Mouse (Mus musculus): Measurements from ENCODE around the gene Ddr1.

Gene Ddr1

GRCm38 (mm10) chr17:35693906-35694305 is 10.5 kb downstream of the Ddr1 start:
- DNase-seq (ENCODE audit: low read depth, low spot score), result no peak

- DNase-seq (ENCODE audit: low read depth, low spot score), result no peak
These were observed 12.1 kb downstream of the Ddr1 start for GRCm38 (mm10) chr17:35692368-35692767.

- DNase-seq (ENCODE audit: low read depth, low spot score), result no peak
These were observed 12.6 kb downstream of the Ddr1 start for GRCm38 (mm10) chr17:35691811-35692210.

- no peak for DNase-seq (ENCODE audit: low read depth, low spot score)
These were observed 14.3 kb downstream of the Ddr1 start for GRCm38 (mm10) chr17:35689936-35690645.

GRCm38 (mm10) chr17:35688347-35689175 is 15.9 kb downstream of the Ddr1 start:
- DNase-seq (ENCODE audit: low read depth, low spot score), result no peak

GRCm38 (mm10) chr17:35685061-35685460 is 19.4 kb downstream of the Ddr1 start:
- DNase-seq (ENCODE audit: low read depth, low spot score), result no peak

- no peak for DNase-seq (ENCODE audit: low read depth, low spot score)
These were observed 22.4 kb downstream of the Ddr1 start for GRCm38 (mm10) chr17:35681986-35682385.

- no peak for DNase-seq (ENCODE audit: low read depth, low spot score)
These were observed 23.8 kb downstream of the Ddr1 start for GRCm38 (mm10) chr17:35680591-35680990.

- DNase-seq (ENCODE audit: low read depth, low spot score), result peak; percentile 100
These were observed 30.9 kb downstream of the Ddr1 start, which contains the start of gene Gtf2h4 for GRCm38 (mm10) chr17:35673416-35674035. Gene Gtf2h4 (minus strand): TSS chr17:35673739.

- no peak for DNase-seq (ENCODE audit: low read depth, low spot score)
These were observed 31.9 kb downstream of the Ddr1 start for GRCm38 (mm10) chr17:35672527-35672926.

GRCm38 (mm10) chr17:35671846-35672245 is 32.6 kb downstream of the Ddr1 start:
- DNase-seq (ENCODE audit: low read depth, low spot score), result no peak

GRCm38 (mm10) chr17:35669731-35670130 is 34.7 kb downstream of the Ddr1 start:
- DNase-seq (ENCODE audit: low read depth, low spot score), result no peak

- peak; percentile 95 for DNase-seq (ENCODE audit: low read depth, low spot score)
These were observed 36.9 kb downstream of the Ddr1 start, which contains the start of gene Vars2 for GRCm38 (mm10) chr17:35667334-35668065. Gene Vars2 (minus strand): TSS chr17:35667592.

GRCm38 (mm10) chr17:35666851-35667256 is 37.6 kb downstream of the Ddr1 start:
- peak; percentile 29 for DNase-seq (ENCODE audit: low read depth, low spot score)

- DNase-seq (ENCODE audit: low read depth, low spot score), result peak; percentile 78
These were observed 38.4 kb downstream of the Ddr1 start for GRCm38 (mm10) chr17:35665957-35666515.

- no peak for DNase-seq (ENCODE audit: low read depth, low spot score)
These were observed 51.3 kb downstream of the Ddr1 start for GRCm38 (mm10) chr17:35653086-35653485.

- no peak for DNase-seq (ENCODE audit: low read depth, low spot score)
These were observed 55.0 kb downstream of the Ddr1 start for GRCm38 (mm10) chr17:35649429-35649828.

- no peak for DNase-seq (ENCODE audit: low read depth, low spot score)
These were observed 60.7 kb downstream of the Ddr1 start, which contains the start of gene Mucl3 for GRCm38 (mm10) chr17:35643609-35644236. Gene Mucl3 (minus strand): TSS chr17:35643695.

GRCm38 (mm10) chr17:35639352-35639751 is 65.1 kb downstream of the Ddr1 start:
- no peak for DNase-seq (ENCODE audit: low read depth, low spot score)

- DNase-seq (ENCODE audit: low read depth, low spot score), result peak; percentile 72
These were observed 65.8 kb downstream of the Ddr1 start for GRCm38 (mm10) chr17:35638475-35639190.
